ENCODE assay signal across 16 mouse cellular contexts in genomic region chr15:101259922-101260321, GRCm38 (mm10). TPM values are rescaled to one million over a fixed set of nuclear protein-coding genes. Genes with fewer than 3 reads are reported as not detected.
DNase-seq lines count a peak whose midpoint lies in the region; ATAC-seq lines count a peak whose summit lies in the region.
"Had no signal": no experiment of that assay in that cellular context is flagged by ENCODE, and none has a peak within 500 bp of the region (broad histone marks: within the 10 kb centered on the region; RNA-seq: fewer than 3 reads in every experiment).

No protein-coding gene starts in this region.

- no peak for ATAC-seq in embryonic facial prominence, embryonic 13.5 days (ENCODE audit: insufficient number of reproducible peaks, insufficient read depth, low FRiP score, low TSS enrichment, low read depth)
- no peak for ATAC-seq in heart, embryonic 16.5 days (replicated peaks; ENCODE audit: extremely low read depth, insufficient read depth, low FRiP score)
- no peak for ATAC-seq in lung, embryonic 16.5 days (ENCODE audit: low read depth)
- ATAC-seq in stomach, embryonic 15.5 days (ENCODE audit: insufficient read depth, low FRiP score, low read depth): no peak
- no peak for ATAC-seq in forebrain, embryonic 11.5 days (replicated peaks; ENCODE audit: low FRiP score)
- ATAC-seq: forebrain, postnatal 0 days had no signal

- 0 out of 2 replicates have a peak overlapping the region, but pooled peaks have one; percentile 23 for H3K9ac ChIP-seq in embryonic facial prominence, embryonic 13.5 days
- H3K9ac ChIP-seq in heart, embryonic 16.5 days (ENCODE audit: low read length): peak overlapping the region; percentile 61
- peak overlapping the region; percentile 15; the same call in 1 of the 2 replicates for H3K9ac ChIP-seq in lung, embryonic 16.5 days (ENCODE audit: low read length)
- H3K9ac ChIP-seq in stomach, embryonic 15.5 days: no peak overlapping the region
- H3K9ac ChIP-seq in forebrain, embryonic 11.5 days (ENCODE audit: low read length): no peak overlapping the region
- H3K9ac ChIP-seq: forebrain, postnatal 0 days; neural tube, embryonic 15.5 days had no signal

- no peak overlapping the region for H3K4me3 ChIP-seq in embryonic facial prominence, embryonic 13.5 days
- no peak overlapping the region for H3K4me3 ChIP-seq in embryonic facial prominence, embryonic 10.5 days
- no peak overlapping the region for H3K4me3 ChIP-seq in heart, embryonic 16.5 days (ENCODE audit: low read length)
- no peak overlapping the region for H3K4me3 ChIP-seq in lung, embryonic 16.5 days (ENCODE audit: low read length)
- H3K4me3 ChIP-seq in stomach, embryonic 15.5 days (replicated peaks): no peak overlapping the region
- no peak overlapping the region for H3K4me3 ChIP-seq in forebrain, embryonic 11.5 days (ENCODE audit: low read depth, low read length)
- H3K4me3 ChIP-seq: erythroblast, embryonic 14.5 days; neural tube, embryonic 15.5 days had no signal

- peak overlapping the region; percentile 91 for H3K27ac ChIP-seq in embryonic facial prominence, embryonic 13.5 days
- H3K27ac ChIP-seq in embryonic facial prominence, embryonic 10.5 days (replicated peaks): no peak overlapping the region
- peak overlapping the region; percentile 89 for H3K27ac ChIP-seq in heart, embryonic 16.5 days (ENCODE audit: low read length)
- peak overlapping the region; percentile 97 for H3K27ac ChIP-seq in lung, embryonic 16.5 days (ENCODE audit: low read length)
- peak overlapping the region; percentile 79 for H3K27ac ChIP-seq in stomach, embryonic 15.5 days
- H3K27ac ChIP-seq in forebrain, embryonic 11.5 days (ENCODE audit: low read depth, low read length): no peak overlapping the region
- H3K27ac ChIP-seq: neural tube, embryonic 15.5 days had no signal

- no peak for DNase-seq in embryonic facial prominence, embryonic 10.5 days (ENCODE audit: low spot score)
- DNase-seq in heart, postnatal 14 days: no peak
- DNase-seq in lung, postnatal 4 days: no peak
- DNase-seq in forebrain, embryonic 11.5 days (ENCODE audit: low spot score): no peak
- DNase-seq: cerebellum, adult 8-10 months; forebrain, postnatal 0 days; layer of hippocampus, postnatal 36 days; right cerebral cortex, adult 18-20 months; spleen, adult 18-20 months had no signal

- H3K9me3 ChIP-seq in embryonic facial prominence, embryonic 13.5 days: no peaks in the 10 kb centered on the region
- H3K9me3 ChIP-seq in embryonic facial prominence, embryonic 10.5 days: no peaks in the 10 kb centered on the region
- no peaks in the 10 kb centered on the region for H3K9me3 ChIP-seq in heart, embryonic 16.5 days (replicated peaks; ENCODE audit: control insufficient read depth, low read length)
- H3K9me3 ChIP-seq in lung, embryonic 16.5 days (ENCODE audit: control insufficient read depth, low read length): no peaks in the 10 kb centered on the region
- H3K9me3 ChIP-seq in stomach, embryonic 15.5 days: no peaks in the 10 kb centered on the region
- no peaks in the 10 kb centered on the region for H3K9me3 ChIP-seq in forebrain, embryonic 11.5 days (ENCODE audit: control insufficient read depth, low read length)
- H3K9me3 ChIP-seq: neural tube, embryonic 15.5 days had no signal

- intact Hi-C loops in heart, postnatal 14 days (cut with DNase I): no loop called here

- H3K36me3 ChIP-seq in embryonic facial prominence, embryonic 13.5 days: no peaks in the 10 kb centered on the region
- 0 out of 2 replicates have a peak, but pooled peaks cover 7% of the 10 kb centered on the region for H3K36me3 ChIP-seq in embryonic facial prominence, embryonic 10.5 days (replicated peaks)
- H3K36me3 ChIP-seq in heart, embryonic 16.5 days (ENCODE audit: control insufficient read depth, insufficient read depth): no peaks in the 10 kb centered on the region
- no peaks in the 10 kb centered on the region for H3K36me3 ChIP-seq in lung, embryonic 16.5 days (ENCODE audit: control insufficient read depth, insufficient read depth, low read length)
- no peaks in the 10 kb centered on the region for H3K36me3 ChIP-seq in stomach, embryonic 15.5 days
- H3K36me3 ChIP-seq in forebrain, embryonic 11.5 days (ENCODE audit: control insufficient read depth, insufficient read depth, low read length): no peaks in the 10 kb centered on the region
- H3K36me3 ChIP-seq: neural tube, embryonic 15.5 days had no signal

- WGBS in embryonic facial prominence, embryonic 13.5 days: 91% methylated on average over 3 of the region's 3 CpGs
- 87% methylated on average over 3 of the region's 3 CpGs for WGBS in embryonic facial prominence, embryonic 10.5 days
- WGBS in heart, embryonic 16.5 days: 78% methylated on average over 3 of the region's 3 CpGs
- WGBS in lung, embryonic 16.5 days: 72% methylated on average over 3 of the region's 3 CpGs
- 74% methylated on average over 3 of the region's 3 CpGs for WGBS in stomach, embryonic 15.5 days
- 84% methylated on average over 3 of the region's 3 CpGs for WGBS in forebrain, embryonic 11.5 days

- no peak overlapping the region for H3K4me2 ChIP-seq in embryonic facial prominence, embryonic 13.5 days
- peak overlapping the region; percentile 41 for H3K4me2 ChIP-seq in heart, embryonic 16.5 days (ENCODE audit: low read depth, low read length)
- H3K4me2 ChIP-seq in lung, embryonic 16.5 days (ENCODE audit: low read depth, low read length): no peak overlapping the region
- no peak overlapping the region for H3K4me2 ChIP-seq in stomach, embryonic 15.5 days
- H3K4me2 ChIP-seq in forebrain, embryonic 11.5 days (ENCODE audit: low read depth, low read length, severe bottlenecking): no peak overlapping the region
- H3K4me2 ChIP-seq: neural tube, embryonic 15.5 days had no signal

- no peaks in the 10 kb centered on the region for H3K27me3 ChIP-seq in embryonic facial prominence, embryonic 13.5 days
- peaks cover 12% of the 10 kb centered on the region for H3K27me3 ChIP-seq in embryonic facial prominence, embryonic 10.5 days (replicated peaks; ENCODE audit: low read depth, poor library complexity, severe bottlenecking)
- no peaks in the 10 kb centered on the region for H3K27me3 ChIP-seq in heart, embryonic 16.5 days (ENCODE audit: control insufficient read depth, insufficient read depth, low read length)
- H3K27me3 ChIP-seq in lung, embryonic 16.5 days (ENCODE audit: control insufficient read depth, insufficient read depth, low read depth, low read length): no peaks in the 10 kb centered on the region
- H3K27me3 ChIP-seq in stomach, embryonic 15.5 days (replicated peaks): no peaks in the 10 kb centered on the region
- H3K27me3 ChIP-seq in forebrain, embryonic 11.5 days (ENCODE audit: control insufficient read depth, insufficient read depth, low read length): no peaks in the 10 kb centered on the region

- peaks cover 31% of the 10 kb centered on the region for H3K4me1 ChIP-seq in embryonic facial prominence, embryonic 13.5 days
- peaks cover 57% of the 10 kb centered on the region for H3K4me1 ChIP-seq in embryonic facial prominence, embryonic 10.5 days
- H3K4me1 ChIP-seq in heart, embryonic 16.5 days (ENCODE audit: control insufficient read depth, insufficient read depth, low read length): peaks cover 54% of the 10 kb centered on the region
- H3K4me1 ChIP-seq in lung, embryonic 16.5 days (replicated peaks; ENCODE audit: control insufficient read depth, insufficient read depth, low read length): peaks cover 25% of the 10 kb centered on the region
- H3K4me1 ChIP-seq in stomach, embryonic 15.5 days: peaks cover 29% of the 10 kb centered on the region
- H3K4me1 ChIP-seq in forebrain, embryonic 11.5 days (replicated peaks; ENCODE audit: control insufficient read depth, insufficient read depth, low read length): no peaks in the 10 kb centered on the region

RNA-seq across cellular contexts. Expression of gene Nr4a1, which starts 5.9 kb away (rescaled TPM):
- polyA plus RNA-seq in embryonic facial prominence, embryonic 13.5 days (2015; fragmentation: Nextera tagmentation; extraction: Ambion mirVana): 9.1 and 9.5 TPM in 2 replicates
- 4.7 and 5.3 TPM in 2 replicates for polyA plus RNA-seq in embryonic facial prominence, embryonic 10.5 days (2016; fragmentation: Nextera tagmentation; extraction: Ambion mirVana)
- 12.6 and 13.5 TPM in 2 replicates for polyA plus RNA-seq in heart, embryonic 16.5 days (2015; fragmentation: Nextera tagmentation; extraction: Ambion mirVana)
- total RNA-seq in heart, postnatal 14 days (2021): 10 to 100 TPM; 14.0 to 63.1 TPM
- 10.8 and 11.5 TPM in 2 replicates for polyA plus RNA-seq in lung, embryonic 16.5 days (2015; fragmentation: Nextera tagmentation; extraction: Ambion mirVana)
- polyA plus RNA-seq in stomach, embryonic 15.5 days (2015; fragmentation: Nextera tagmentation; extraction: Ambion mirVana): 10.6 and 11.2 TPM in 2 replicates
- polyA plus RNA-seq in forebrain, embryonic 11.5 days (2014; fragmentation: Nextera tagmentation; extraction: Ambion mirVana): 2.6 and 2.7 TPM in 2 replicates

RNA-seq across cellular contexts. Expression of gene Atg101, which starts 24.1 kb away (rescaled TPM):
- 65.9 and 68.4 TPM in 2 replicates for polyA plus RNA-seq in embryonic facial prominence, embryonic 13.5 days (2015; fragmentation: Nextera tagmentation; extraction: Ambion mirVana)
- polyA plus RNA-seq in embryonic facial prominence, embryonic 10.5 days (2016; fragmentation: Nextera tagmentation; extraction: Ambion mirVana): 86.5 and 91.5 TPM in 2 replicates
- polyA plus RNA-seq in heart, embryonic 16.5 days (2015; fragmentation: Nextera tagmentation; extraction: Ambion mirVana): 64.5 and 68.9 TPM in 2 replicates
- total RNA-seq in heart, postnatal 14 days (2021): 10 to 100 TPM; 24.7 to 25.5 TPM
- 75.0 and 82.4 TPM in 2 replicates for polyA plus RNA-seq in lung, embryonic 16.5 days (2015; fragmentation: Nextera tagmentation; extraction: Ambion mirVana)
- polyA plus RNA-seq in stomach, embryonic 15.5 days (2015; fragmentation: Nextera tagmentation; extraction: Ambion mirVana): 66.0 and 66.4 TPM in 2 replicates
- 62.1 and 65.7 TPM in 2 replicates for polyA plus RNA-seq in forebrain, embryonic 11.5 days (2014; fragmentation: Nextera tagmentation; extraction: Ambion mirVana)

RNA-seq across cellular contexts. Expression of gene 6030408B16Rik, which starts 33.1 kb away (rescaled TPM):
- 0.56 and 0.60 TPM in 2 replicates for polyA plus RNA-seq in embryonic facial prominence, embryonic 13.5 days (2015; fragmentation: Nextera tagmentation; extraction: Ambion mirVana)
- polyA plus RNA-seq in embryonic facial prominence, embryonic 10.5 days (2016; fragmentation: Nextera tagmentation; extraction: Ambion mirVana): 0.59 and 0.71 TPM in 2 replicates
- polyA plus RNA-seq in heart, embryonic 16.5 days (2015; fragmentation: Nextera tagmentation; extraction: Ambion mirVana): 2.8 and 7.1 TPM in 2 replicates
- 1 to 10 TPM; 1.7 to 1.8 TPM for total RNA-seq in heart, postnatal 14 days (2021)
- 57.2 and 59.7 TPM in 2 replicates for polyA plus RNA-seq in lung, embryonic 16.5 days (2015; fragmentation: Nextera tagmentation; extraction: Ambion mirVana)
- 9.5 and 11.6 TPM in 2 replicates for polyA plus RNA-seq in stomach, embryonic 15.5 days (2015; fragmentation: Nextera tagmentation; extraction: Ambion mirVana)
- 0.21 and 0.71 TPM in 2 replicates for polyA plus RNA-seq in forebrain, embryonic 11.5 days (2014; fragmentation: Nextera tagmentation; extraction: Ambion mirVana)
- total RNA-seq: gastrocnemius, adult 8-10 months had no signal
- polyA plus RNA-seq: erythroblast, embryonic 14.5 days had no signal

RNA-seq across cellular contexts. Expression of gene Grasp, which starts 35.9 kb away (rescaled TPM):
- 7.4 and 8.0 TPM in 2 replicates for polyA plus RNA-seq in embryonic facial prominence, embryonic 13.5 days (2015; fragmentation: Nextera tagmentation; extraction: Ambion mirVana)
- 5.3 and 6.7 TPM in 2 replicates for polyA plus RNA-seq in embryonic facial prominence, embryonic 10.5 days (2016; fragmentation: Nextera tagmentation; extraction: Ambion mirVana)
- polyA plus RNA-seq in heart, embryonic 16.5 days (2015; fragmentation: Nextera tagmentation; extraction: Ambion mirVana): 3.1 and 3.4 TPM in 2 replicates
- total RNA-seq in heart, postnatal 14 days (2021): 10 to 100 TPM; 12.9 to 14.0 TPM
- polyA plus RNA-seq in lung, embryonic 16.5 days (2015; fragmentation: Nextera tagmentation; extraction: Ambion mirVana): 5.6 and 6.1 TPM in 2 replicates
- 6.0 and 7.3 TPM in 2 replicates for polyA plus RNA-seq in stomach, embryonic 15.5 days (2015; fragmentation: Nextera tagmentation; extraction: Ambion mirVana)
- polyA plus RNA-seq in forebrain, embryonic 11.5 days (2014; fragmentation: Nextera tagmentation; extraction: Ambion mirVana): 4.6 and 5.6 TPM in 2 replicates

Comparison
In these comparisons a context has a peak if more than half of its experiments do, and no peak if none do; other contexts are left out.
1. H3K27ac ChIP-seq: peak in embryonic facial prominence, embryonic 13.5 days (single experiment), heart, embryonic 16.5 days (single experiment), lung, embryonic 16.5 days (single experiment) and stomach, embryonic 15.5 days (single experiment); none in embryonic facial prominence, embryonic 10.5 days (single experiment) and forebrain, embryonic 11.5 days (single experiment).
2. H3K9ac ChIP-seq: peak in embryonic facial prominence, embryonic 13.5 days (single experiment), heart, embryonic 16.5 days (single experiment) and lung, embryonic 16.5 days (single experiment); none in stomach, embryonic 15.5 days (single experiment) and forebrain, embryonic 11.5 days (single experiment).